Mouse (Mus musculus) MEL (cell line): ENCODE data around the gene Ube2g2. TPM values are rescaled to one million over a fixed set of nuclear protein-coding genes. Genes with fewer than 3 reads are reported as not detected.

Source experiments
- DNase-seq: peaks from one replicate; pipeline ENCODE4 v3.0.0; 2011; ENCODE audit warnings: low read depth, low spot score
- H3K27ac ChIP-seq: 2 replicates; pipeline ENCODE4 v1.5.1; 2012; ENCODE audit warnings: low read depth, mild to moderate bottlenecking, control low read depth, low read length, moderate library complexity; ENCODE audit not compliant: control insufficient read depth
- H3K27me3 ChIP-seq, 2 experiments: fragments of 150-350 bp in 1 of 2; sonication (generic) in 1 of 2; 2 replicates each; pipeline ENCODE4 v1.6.1; 2012; ENCODE audit warnings: low read length in 2 of 2, mild to moderate bottlenecking in 2 of 2, improper control_type of control experiment in 1 of 2, moderate library complexity in 1 of 2; ENCODE audit not compliant: insufficient read depth in 2 of 2, control insufficient read depth in 1 of 2
- H3K36me3 ChIP-seq, 2 experiments: 2 replicates each; pipeline ENCODE4 v1.6.1; 2012 to 2014; ENCODE audit warnings: low read length in 2 of 2, improper control_type of control experiment in 1 of 2, inconsistent platforms in 1 of 2, mild to moderate bottlenecking in 1 of 2; ENCODE audit not compliant: insufficient read depth in 2 of 2, control insufficient read depth in 1 of 2
- H3K4me1 ChIP-seq, 2 experiments: fragments of 150-350 bp in 1 of 2; sonication (generic) in 1 of 2; 2 replicates each; pipeline ENCODE4 v1.6.1; 2012; ENCODE audit warnings: low read length in 2 of 2, improper control_type of control experiment in 1 of 2, mild to moderate bottlenecking in 1 of 2; ENCODE audit not compliant: insufficient read depth in 2 of 2, control insufficient read depth in 1 of 2
- H3K4me3 ChIP-seq, 2 experiments: fragments of 150-350 bp in 1 of 2; sonication (generic) in 1 of 2; 2 replicates each; pipeline ENCODE4 v1.5.1; 2012; ENCODE audit warnings: low read depth in 2 of 2, low read length in 2 of 2, mild to moderate bottlenecking in 2 of 2, moderate library complexity in 2 of 2, control low read depth in 1 of 2, improper control_type of control experiment in 1 of 2; ENCODE audit not compliant: control insufficient read depth in 1 of 2, insufficient read depth in 1 of 2
- H3K79me2 ChIP-seq: 2 replicates; pipeline ENCODE4 v1.6.1; 2012; ENCODE audit warnings: mild to moderate bottlenecking, low read length, moderate library complexity; ENCODE audit not compliant: control insufficient read depth, poor library complexity, insufficient read depth
- H3K9ac ChIP-seq: 2 replicates; pipeline ENCODE4 v1.6.1; 2012; ENCODE audit warnings: low read depth, mild to moderate bottlenecking, control low read depth, low read length, moderate library complexity; ENCODE audit not compliant: control insufficient read depth, poor library complexity, severe bottlenecking
- H3K9me3 ChIP-seq: fragments of 150-350 bp; sonication (generic); replicated peaks from 2 replicates; pipeline ENCODE4 v1.6.1; 2012; ENCODE audit warnings: mild to moderate bottlenecking, low read length, improper control_type of control experiment, moderate library complexity; ENCODE audit not compliant: insufficient read depth
- BHLHE40 ChIP-seq: IDR thresholded peaks from 2 replicates; pipeline ENCODE4 v1.6.1; 2012; ENCODE audit warnings: low read depth, mild to moderate bottlenecking, inconsistent platforms, low read length, improper control_type of control experiment, borderline replicate concordance
- CHD1 ChIP-seq: IDR thresholded peaks from 2 replicates; pipeline ENCODE4 v1.6.1; 2012; ENCODE audit warnings: low read depth, mild to moderate bottlenecking, inconsistent platforms, low read length, improper control_type of control experiment
- CHD2 ChIP-seq: IDR thresholded peaks from 2 replicates; pipeline ENCODE4 v1.6.1; 2011; ENCODE audit warnings: low read length, improper control_type of control experiment
- CTCF ChIP-seq, 3 experiments: IDR thresholded peaks in 2 of 3; conservative IDR thresholded peaks in 1 of 3; 2 replicates each; pipeline ENCODE4 v1.5.1; 2011 to 2012; ENCODE audit warnings: low read length in 3 of 3, low read depth in 2 of 3, mild to moderate bottlenecking in 2 of 3, improper control_type of control experiment in 1 of 3, inconsistent platforms in 1 of 3, mixed read lengths in 1 of 3, moderate library complexity in 1 of 3; ENCODE audit not compliant: control insufficient read depth in 1 of 3, insufficient read depth in 1 of 3, poor library complexity in 1 of 3, severe bottlenecking in 1 of 3
- E2F4 ChIP-seq: IDR thresholded peaks from 2 replicates; pipeline ENCODE4 v1.6.1; 2011; ENCODE audit warnings: low read depth, low read length, improper control_type of control experiment, borderline replicate concordance
- GATA1 ChIP-seq: IDR thresholded peaks from 2 replicates; pipeline ENCODE4 v1.6.1; 2011; ENCODE audit warnings: low read depth, low read length, improper control_type of control experiment
- MAFK ChIP-seq: IDR thresholded peaks from 2 replicates; pipeline ENCODE4 v1.6.1; 2011; ENCODE audit warnings: low read depth, mild to moderate bottlenecking, low read length, improper control_type of control experiment, borderline replicate concordance
- MEF2A ChIP-seq: IDR thresholded peaks from 2 replicates; pipeline ENCODE4 v1.6.1; 2014; ENCODE audit warnings: low read depth, mild to moderate bottlenecking, inconsistent platforms, low read length, improper control_type of control experiment; ENCODE audit not compliant: poor library complexity, insufficient replicate concordance, severe bottlenecking; ENCODE audit errors: extremely low read depth
- MYB ChIP-seq: IDR thresholded peaks from 2 replicates; pipeline ENCODE4 v1.6.1; 2011; ENCODE audit warnings: mild to moderate bottlenecking, low read depth, low read length, improper control_type of control experiment
- POLR2A ChIP-seq, 2 experiments: IDR thresholded peaks; 2 replicates each; pipeline ENCODE4 v1.6.1; 2011 to 2012; ENCODE audit warnings: low read length in 2 of 2, mild to moderate bottlenecking in 2 of 2, control low read depth in 1 of 2, improper control_type of control experiment in 1 of 2, low read depth in 1 of 2, moderate library complexity in 1 of 2; ENCODE audit not compliant: control insufficient read depth in 1 of 2, insufficient read depth in 1 of 2, poor library complexity in 1 of 2
- POLR2AphosphoS2 ChIP-seq: IDR thresholded peaks from 2 replicates; pipeline ENCODE4 v1.6.1; 2011; ENCODE audit warnings: low read length, improper control_type of control experiment
- SMC3 ChIP-seq: IDR thresholded peaks from 2 replicates; pipeline ENCODE4 v1.6.1; 2011; ENCODE audit warnings: low read depth, low read length, improper control_type of control experiment
- TAL1 ChIP-seq: IDR thresholded peaks from 2 replicates; pipeline ENCODE4 v1.6.1; 2012; ENCODE audit warnings: mild to moderate bottlenecking, inconsistent platforms, low read length, moderate library complexity, mixed read lengths
- TCF12 ChIP-seq: IDR thresholded peaks from 2 replicates; pipeline ENCODE4 v1.6.1; 2014; ENCODE audit warnings: low read depth, mild to moderate bottlenecking, inconsistent platforms, low read length, improper control_type of control experiment, moderate library complexity
- UBTF ChIP-seq: IDR thresholded peaks from 2 replicates; pipeline ENCODE4 v1.6.1; 2012; ENCODE audit warnings: low read depth, mild to moderate bottlenecking, inconsistent platforms, low read length, improper control_type of control experiment, moderate library complexity, borderline replicate concordance; ENCODE audit not compliant: insufficient read depth
- USF2 ChIP-seq, 2 experiments: IDR thresholded peaks; 2 replicates each; pipeline ENCODE4 v1.6.1; 2011 to 2012; ENCODE audit warnings: improper control_type of control experiment in 2 of 2, low read length in 2 of 2, borderline replicate concordance in 1 of 2, inconsistent platforms in 1 of 2, low read depth in 1 of 2, mild to moderate bottlenecking in 1 of 2; ENCODE audit not compliant: insufficient read depth in 1 of 2
- ZKSCAN1 ChIP-seq: IDR thresholded peaks from 2 replicates; pipeline ENCODE4 v1.6.1; 2012; ENCODE audit warnings: low read depth, mild to moderate bottlenecking, inconsistent platforms, low read length, improper control_type of control experiment, moderate library complexity
- polyA plus RNA-seq, 2 experiments: library from polyadenylated mRNA; stranded (reverse) in 1 of 2; unstranded in 1 of 2; fragments of >175 nt in 1 of 2; fragments of >200 nt in 1 of 2; gene quantifications; 2 replicates each; pipeline versions ENCODE4 v1.2.1 to v1.2.4; 2012; ENCODE audit warnings: low replicate concordance in 2 of 2, low read depth in 1 of 2; ENCODE audit not compliant: insufficient read length in 2 of 2, insufficient read depth in 1 of 2, missing spikeins in 1 of 2
- total RNA-seq: library from RNA; depleted of rRNA; stranded (reverse); fragments of 300-350 nt; gene quantifications from 2 replicates; pipeline ENCODE4 v1.2.3, GENCODE M21; 2012

Ube2g2 gene
- total and polyA plus RNA-seq, 3 experiments = 62.4 to 112 TPM; not detected in 1

- peak overlapping the region; percentile 94 for H3K4me3 ChIP-seq
- H3K9ac ChIP-seq = peak overlapping the region; percentile 97
- H3K4me1 ChIP-seq = peaks cover 6 to 26% of the 10 kb centered on the region in 2 experiments; a peak in 3 of 4 replicates
- no peak overlapping the region; the same call in 1 of the 2 replicates for H3K27ac ChIP-seq
- peaks cover 31% of the 10 kb centered on the region for H3K79me2 ChIP-seq
- TF ChIP-seq CTCF (IDR thresholded peaks at IDR 0.05 in 2 of 3, conservative IDR thresholded peaks at IDR 0.05 in 1 of 3; ENCODE audit: control insufficient read depth in 1 of 3, insufficient read depth in 1 of 3, low read depth in 2 of 3, low read length in 3 of 3, poor library complexity in 1 of 3, severe bottlenecking in 1 of 3) (no peak), POLR2A (IDR thresholded peaks at IDR 0.05; ENCODE audit: control insufficient read depth in 1 of 2, insufficient read depth in 1 of 2, low read depth in 1 of 2, low read length in 2 of 2, poor library complexity in 1 of 2) (no peak), SMC3 (no peak), ZKSCAN1 (no peak), TAL1 (no peak), CHD1 (no peak), E2F4 (no peak), POLR2AphosphoS2 (no peak), UBTF (no peak), MAFK (no peak)
- H3K36me3 ChIP-seq = peaks cover 11 to 21% of the 10 kb centered on the region in 2 experiments
- DNase-seq = peak; percentile 37
- H3K9me3 ChIP-seq = no peaks in the 10 kb centered on the region
- no peaks in the 10 kb centered on the region for H3K27me3 ChIP-seq
Observed at GRCm38 (mm10) chr10:77607441-77607840, 14.6 kb upstream of the Ube2g2 start.

GRCm38 (mm10) chr10:77608589-77608988 is 13.5 kb upstream of the Ube2g2 start:
- Histone ChIP-seq H3K36me3 (peaks cover 13 to 21% of the 10 kb centered on the region in 2 experiments), H3K27ac (no peak overlapping the region), H3K27me3 (no peaks in the 10 kb centered on the region), H3K9me3 (no peaks in the 10 kb centered on the region), H3K4me1 (peaks cover 6 to 26% of the 10 kb centered on the region in 2 experiments; a peak in 3 of 4 replicates), H3K4me3 (no peak overlapping the region), H3K9ac (no peak overlapping the region), H3K79me2 (peaks cover 31% of the 10 kb centered on the region)
- DNase-seq = no peak
- TF ChIP-seq TCF12 (no peak), MEF2A (no peak), CHD2 (no peak), POLR2AphosphoS2 (no peak), BHLHE40 (no peak), MYB (no peak), TAL1 (no peak), USF2 (IDR thresholded peaks at IDR 0.05; ENCODE audit: borderline replicate concordance in 1 of 2, insufficient read depth in 1 of 2, low read depth in 1 of 2, low read length in 2 of 2) (no peak), GATA1 (no peak), ZKSCAN1 (no peak)
